Comparison of ENCODE assay signal across 1 mouse cellular context in the genomic region with DNA sequence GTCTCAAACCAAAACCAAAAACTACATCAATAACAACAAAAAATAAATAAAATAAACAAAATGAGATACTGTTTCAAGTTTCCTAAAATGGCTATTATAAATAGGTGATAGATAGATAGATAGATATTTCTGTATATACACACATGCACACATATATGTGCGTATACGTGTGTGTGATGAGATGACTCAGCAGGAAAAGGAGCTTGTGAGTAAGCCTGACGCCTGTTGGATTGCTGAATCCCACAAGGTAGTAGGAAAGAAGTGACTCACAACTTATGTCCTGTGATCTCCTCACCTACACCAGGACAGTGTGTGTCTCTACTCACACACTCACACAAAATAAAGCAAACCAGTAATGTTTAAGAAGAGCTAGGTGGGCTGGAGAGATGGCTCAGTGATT.
TF ChIP-seq lines count a peak whose summit lies in the region.

No protein-coding gene starts in this region.

TF ChIP-seq in C2C12, 6 proteins besides CTCF, POLR2A, EP300 and RAD21:
- peak; percentile 24 for TF ChIP-seq MAX (IDR thresholded peaks at IDR 0.05)
- TF ChIP-seq FOSL1 (IDR thresholded peaks at IDR 0.05; ENCODE audit: insufficient read depth, low read length, poor library complexity, severe bottlenecking), result no peak
